Comparison of ENCODE assay signal across 10 mouse cellular contexts in the genomic region with DNA sequence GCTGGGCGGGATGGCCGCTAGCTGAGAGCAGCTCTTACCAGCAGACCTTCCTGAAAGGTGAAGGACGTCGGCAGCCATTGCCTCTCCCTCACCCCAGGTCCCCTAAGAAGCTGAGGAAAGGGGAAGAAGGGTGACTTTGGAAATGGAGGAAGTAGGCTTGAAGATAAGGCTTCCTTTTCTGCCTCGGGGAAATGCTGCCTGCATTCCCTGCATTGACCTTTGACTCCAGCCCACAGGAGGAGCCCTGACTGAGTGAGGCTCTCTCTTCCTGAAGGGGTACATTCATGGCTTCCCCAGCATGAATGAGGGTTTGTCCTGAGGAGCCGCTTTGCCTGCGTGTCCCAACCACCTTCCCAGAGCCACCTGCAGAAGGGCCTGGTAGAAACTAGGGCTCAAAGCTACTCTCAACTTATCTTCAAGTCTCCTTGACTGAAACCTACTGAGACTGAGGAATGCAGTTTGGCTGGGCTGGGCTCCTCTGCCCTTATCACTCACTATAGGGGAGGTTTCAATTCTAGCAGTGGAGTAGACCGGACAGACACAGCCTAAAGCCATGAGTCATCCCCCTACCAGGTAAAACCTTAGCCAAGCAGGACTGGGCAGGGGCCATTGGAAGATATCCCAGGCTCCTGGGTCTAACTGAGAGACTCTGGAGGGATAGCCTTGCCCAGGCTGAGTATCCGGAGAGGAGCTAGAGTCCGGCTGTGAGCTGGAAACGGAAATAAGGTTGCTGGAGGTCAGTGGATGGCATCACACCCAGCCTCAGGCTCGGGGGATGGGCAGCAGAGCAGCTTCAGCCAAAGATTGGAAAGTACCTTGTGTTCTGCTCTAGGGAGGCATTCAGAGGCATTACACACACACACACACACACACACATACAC. TPM values are rescaled to one million over a fixed set of nuclear protein-coding genes. Genes with fewer than 3 reads are reported as not detected.
DNase-seq lines count a peak whose midpoint lies in the region; ATAC-seq lines count a peak whose summit lies in the region.
"Had no signal": no experiment of that assay in that cellular context is flagged by ENCODE, and none has a peak within 500 bp of the region (broad histone marks: within the 10 kb centered on the region; RNA-seq: fewer than 3 reads in every experiment).

No protein-coding gene starts in this region.

- DNase-seq in CD4-positive, CD25-positive, alpha-beta regulatory T cell, adult 2 months (ENCODE audit: low read depth, low spot score): peak; percentile 49
- DNase-seq in lung, adult 18-20 months: peak; percentile 83 to 88
- peak; percentile 85 for DNase-seq in testis, postnatal 10 days (ENCODE audit: low spot score)
- DNase-seq in layer of hippocampus, adult 9-10 months (ENCODE audit: low spot score): no peak
- no peak for DNase-seq in forebrain, embryonic 11.5 days (ENCODE audit: low spot score)

- no peak overlapping the region for H3K27ac ChIP-seq in forebrain, embryonic 11.5 days (ENCODE audit: low read depth, low read length)
- H3K27ac ChIP-seq: embryonic facial prominence, embryonic 12.5 days had no signal

- no peaks in the 10 kb centered on the region for H3K4me1 ChIP-seq in forebrain, embryonic 11.5 days (replicated peaks; ENCODE audit: control insufficient read depth, insufficient read depth, low read length)

- H3K9ac ChIP-seq in forebrain, embryonic 11.5 days (ENCODE audit: low read length): no peak overlapping the region
- H3K9ac ChIP-seq: embryonic facial prominence, embryonic 12.5 days had no signal

- H3K4me2 ChIP-seq in forebrain, embryonic 11.5 days (ENCODE audit: low read depth, low read length, severe bottlenecking): no peak overlapping the region
- H3K4me2 ChIP-seq: embryonic facial prominence, embryonic 12.5 days had no signal

- no peak overlapping the region for H3K4me3 ChIP-seq in forebrain, embryonic 11.5 days (ENCODE audit: low read depth, low read length)
- H3K4me3 ChIP-seq: embryonic facial prominence, embryonic 12.5 days; myocyte had no signal

- H3K27me3 ChIP-seq in forebrain, embryonic 11.5 days (ENCODE audit: control insufficient read depth, insufficient read depth, low read length): no peaks in the 10 kb centered on the region
- H3K27me3 ChIP-seq: embryonic facial prominence, embryonic 12.5 days had no signal

- 53% methylated on average over 12 of the region's 12 CpGs for WGBS in forebrain, embryonic 11.5 days

- H3K36me3 ChIP-seq in forebrain, embryonic 11.5 days (ENCODE audit: control insufficient read depth, insufficient read depth, low read length): no peaks in the 10 kb centered on the region
- H3K36me3 ChIP-seq: embryonic facial prominence, embryonic 12.5 days had no signal

- H3K9me3 ChIP-seq in forebrain, embryonic 11.5 days (ENCODE audit: control insufficient read depth, low read length): no peaks in the 10 kb centered on the region
- H3K9me3 ChIP-seq: embryonic facial prominence, embryonic 12.5 days had no signal

- no peak for ATAC-seq in CD4-positive, CD25-positive, alpha-beta regulatory T cell, adult 4 months
- 0 out of 2 replicates have a peak, but pooled peaks have one; percentile 38 for ATAC-seq in erythroblast, adult 5-6 weeks (replicated peaks; ENCODE audit: low FRiP score, poor library complexity, severe bottlenecking)
- peak; percentile 51; a peak in 2 of 4 replicates for ATAC-seq in hematopoietic stem cell, adult 5-6 weeks (replicated peaks in 1 of 2; ENCODE audit: insufficient read depth in 1 of 2, low FRiP score in 2 of 2, low TSS enrichment in 1 of 2, low read depth in 1 of 2, poor library complexity in 2 of 2, severe bottlenecking in 2 of 2)
- no peak for ATAC-seq in forebrain, embryonic 11.5 days (replicated peaks; ENCODE audit: low FRiP score)

RNA-seq across cellular contexts. Expression of gene Slc37a1, which starts 18.5 kb away (rescaled TPM):
- polyA plus RNA-seq in CD4-positive, CD25-positive, alpha-beta regulatory T cell, adult 4 months (2017; shearing (Covaris generic)): 10 to 100 TPM; 29.9 to 42.6 TPM
- 0.58 and 2.7 TPM in 2 replicates for total RNA-seq in erythroblast, adult 5-6 weeks (2015; ENCODE audit: low replicate concordance)
- total RNA-seq in erythroblast, adult 5-6 weeks (2017; ENCODE audit: low replicate concordance): 1.1 and 7.0 TPM in 2 replicates
- 12.0 and 44.0 TPM in 2 replicates for total RNA-seq in hematopoietic stem cell, adult 5-6 weeks (2017)
- polyA plus RNA-seq in forebrain, embryonic 11.5 days (2014; fragmentation: Nextera tagmentation; extraction: Ambion mirVana): 5.8 and 6.0 TPM in 2 replicates

RNA-seq across cellular contexts. Expression of gene Rsph1, which starts 28.0 kb away (rescaled TPM):
- polyA plus RNA-seq in CD4-positive, CD25-positive, alpha-beta regulatory T cell, adult 4 months (2017; shearing (Covaris generic)): 1 to 10 TPM in 1 of 2 experiments, under 1 TPM in 1; 0.52 to 1.1 TPM
- total RNA-seq in erythroblast, adult 5-6 weeks (2015; ENCODE audit: low replicate concordance): not detected in 2 replicates
- not detected in 2 replicates for total RNA-seq in erythroblast, adult 5-6 weeks (2017; ENCODE audit: low replicate concordance)
- total RNA-seq in hematopoietic stem cell, adult 5-6 weeks (2017): 0.69 and 2.9 TPM in 2 replicates
- 2.1 and 2.6 TPM in 2 replicates for polyA plus RNA-seq in forebrain, embryonic 11.5 days (2014; fragmentation: Nextera tagmentation; extraction: Ambion mirVana)

Comparison
In these comparisons a context has a peak if more than half of its experiments do, and no peak if none do; other contexts are left out.
1. DNase-seq: peak in CD4-positive, CD25-positive, alpha-beta regulatory T cell, adult 2 months (single experiment), lung, adult 18-20 months (2 of 2) and testis, postnatal 10 days (single experiment); none in layer of hippocampus, adult 9-10 months (single experiment) and forebrain, embryonic 11.5 days (single experiment).
2. ATAC-seq: peak in erythroblast, adult 5-6 weeks (single experiment) and hematopoietic stem cell, adult 5-6 weeks (2 of 2); none in CD4-positive, CD25-positive, alpha-beta regulatory T cell, adult 4 months (single experiment) and forebrain, embryonic 11.5 days (single experiment).